Mouse (Mus musculus) ovary, postnatal 10 days (tissue): ENCODE results near the gene Vsir.

Experiments used
- DNase-seq: peaks from one replicate; pipeline ENCODE4 v3.0.0; 2022; ENCODE audit warnings: low spot score

The Vsir gene

GRCm38 (mm10) chr10:60388332-60388731 lies 41.7 kb downstream of the Vsir start:
- no peak for DNase-seq

- DNase-seq: no peak
These were observed 42.8 kb downstream of the Vsir start for GRCm38 (mm10) chr10:60389447-60389865.

GRCm38 (mm10) chr10:60390177-60390903 lies 43.7 kb downstream of the Vsir start:
- no peak for DNase-seq

DNA sequence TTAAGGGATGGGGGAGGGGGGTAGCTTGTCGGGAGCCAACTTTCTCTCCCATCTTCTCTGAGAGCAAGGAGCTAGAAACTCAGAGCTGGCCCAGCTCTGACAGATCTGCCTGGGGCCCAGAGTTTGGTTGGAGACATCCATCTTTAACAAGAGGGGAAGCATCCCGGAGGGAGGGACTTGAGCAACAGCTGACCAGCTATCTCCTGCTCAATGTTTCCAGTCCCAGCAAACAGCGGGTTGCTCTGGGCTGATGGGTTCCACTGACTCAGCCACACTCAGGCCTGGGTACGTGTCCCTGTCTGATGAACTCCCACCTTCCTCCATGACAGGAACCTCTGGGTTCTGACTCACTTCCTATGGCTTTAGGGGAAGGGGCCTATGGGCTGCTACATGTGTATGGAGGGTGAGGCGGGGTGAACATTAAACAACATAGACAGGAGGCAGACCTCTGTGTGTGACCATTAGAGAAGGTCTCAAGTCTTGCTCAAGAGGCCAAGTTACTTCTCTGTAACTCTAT lies 44.3 kb downstream of the Vsir start:
- no peak for DNase-seq

- no peak for DNase-seq
These were observed 45.0 kb downstream of the Vsir start for GRCm38 (mm10) chr10:60391661-60392060.

DNA sequence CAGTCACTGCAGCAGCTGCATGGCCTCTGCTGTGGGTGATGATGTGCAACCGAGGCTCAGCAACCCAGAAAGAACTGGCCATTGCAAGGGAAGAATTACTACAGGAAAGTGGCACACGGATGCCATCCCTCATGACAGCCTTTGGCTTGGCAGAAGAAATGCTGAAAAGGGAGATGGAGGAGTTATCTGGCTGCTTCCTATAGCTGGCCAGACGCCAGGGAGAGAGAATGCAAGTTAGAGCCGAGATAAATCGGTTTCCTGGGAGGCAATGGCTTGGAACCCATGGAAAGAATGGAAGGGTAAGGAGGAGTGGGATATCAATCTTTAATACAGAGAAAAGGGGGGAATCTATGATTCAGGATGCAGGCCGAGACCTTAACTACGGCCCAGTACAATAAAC lies 48.3 kb downstream of the Vsir start:
- no peak for DNase-seq

DNA sequence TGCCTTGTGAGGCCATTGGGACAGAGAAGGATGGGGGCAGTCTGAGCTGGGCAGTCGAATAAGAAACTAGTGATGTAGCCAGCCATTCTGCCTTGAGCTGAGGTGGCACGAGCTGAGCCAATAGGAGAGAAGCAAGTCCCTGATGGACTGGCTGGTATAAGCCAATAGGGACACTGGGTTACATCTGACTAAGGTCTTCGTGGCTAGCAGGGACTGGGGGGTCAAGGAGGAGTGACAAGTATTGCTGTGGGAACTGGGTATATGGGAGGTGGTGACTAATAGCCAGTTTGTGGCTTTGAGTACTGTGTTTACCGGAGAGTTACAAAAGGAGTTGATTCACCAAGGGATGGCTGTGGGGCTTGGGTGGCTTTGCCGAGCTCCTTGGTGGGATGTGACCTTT lies 49.0 kb downstream of the Vsir start:
- DNase-seq: no peak

DNA sequence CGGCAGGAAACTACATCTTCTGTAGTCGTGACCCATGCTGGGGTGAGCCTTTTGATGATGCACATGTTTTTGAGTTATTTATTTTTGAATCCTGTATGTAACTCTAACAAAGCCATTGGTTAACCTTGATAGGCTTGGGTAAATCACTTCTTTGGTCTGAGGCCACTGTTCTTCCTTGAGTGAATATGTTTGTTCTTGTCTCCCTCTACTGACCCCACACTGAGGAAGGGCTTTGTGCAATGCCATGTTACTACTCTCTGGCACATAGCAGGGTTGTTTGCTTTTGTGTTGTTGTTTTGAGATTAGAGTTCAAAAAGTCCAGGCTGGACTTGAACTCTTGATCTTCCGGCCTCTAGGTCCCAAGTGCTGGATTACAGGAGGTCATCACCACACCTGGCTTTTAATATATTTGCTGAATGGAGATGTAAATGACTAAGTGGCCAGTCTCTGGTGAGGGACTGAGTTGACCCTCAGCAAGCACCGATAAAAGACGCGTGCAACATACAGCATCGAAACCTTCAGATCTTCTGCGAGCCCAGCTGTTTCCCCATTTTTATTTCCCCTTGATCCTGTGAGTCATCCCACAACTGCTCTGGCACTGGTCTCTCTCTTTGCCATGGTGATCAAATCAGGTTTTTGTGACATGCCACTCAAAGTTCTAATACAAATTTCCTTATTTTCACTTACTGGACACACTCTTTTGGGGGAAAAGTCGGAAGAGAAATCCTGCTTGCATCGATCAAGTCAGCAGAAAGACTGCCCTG lies 51.6 kb downstream of the Vsir start:
- DNase-seq: no peak

GRCm38 (mm10) chr10:60399449-60399848 lies 52.8 kb downstream of the Vsir start, which contains the start of gene Gm17455:
Gene Gm17455 (plus strand): TSS chr10:60399726.
- no peak for DNase-seq

DNA sequence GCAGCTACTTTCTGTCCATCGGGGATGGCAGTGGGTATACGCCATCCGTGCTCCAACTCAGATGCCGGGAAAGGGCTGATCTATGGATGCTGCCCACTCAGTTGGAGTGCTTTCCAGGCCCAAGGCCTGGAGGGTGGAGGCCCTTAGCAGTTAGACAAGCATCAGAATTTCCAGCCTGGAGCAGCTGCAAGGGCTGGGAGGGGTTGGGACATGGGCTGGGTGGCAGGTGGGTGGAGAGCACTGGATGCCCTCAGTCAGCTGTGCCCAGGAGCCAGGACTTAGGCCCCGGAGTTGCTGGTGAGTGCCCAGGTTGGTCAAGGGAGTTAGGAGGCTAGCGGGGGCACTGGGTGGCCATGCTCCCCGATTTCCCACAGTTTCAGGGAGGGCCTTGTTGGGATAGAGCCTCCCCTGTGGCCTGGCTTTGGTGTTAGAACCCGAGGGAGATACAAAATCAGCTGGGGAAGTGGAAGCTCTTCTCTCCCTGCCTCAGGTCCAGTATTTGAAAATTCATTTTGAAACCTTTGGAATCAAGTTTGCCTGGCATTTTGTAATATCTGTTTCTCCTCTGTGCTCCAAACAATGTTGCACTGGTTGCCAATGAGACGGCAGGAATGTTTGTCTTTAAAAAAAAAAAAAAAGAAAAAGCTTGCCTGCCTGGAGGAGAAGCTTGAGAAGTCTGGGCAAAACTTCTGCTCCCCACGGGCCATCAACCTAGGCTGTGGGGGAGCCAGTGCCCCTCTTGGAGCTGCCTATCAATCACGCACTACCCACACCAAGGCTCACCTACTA lies 54.0 kb downstream of the Vsir start:
- no peak for DNase-seq

- DNase-seq: peak; percentile 18
These were observed 59.0 kb downstream of the Vsir start for GRCm38 (mm10) chr10:60405460-60406177.

DNA sequence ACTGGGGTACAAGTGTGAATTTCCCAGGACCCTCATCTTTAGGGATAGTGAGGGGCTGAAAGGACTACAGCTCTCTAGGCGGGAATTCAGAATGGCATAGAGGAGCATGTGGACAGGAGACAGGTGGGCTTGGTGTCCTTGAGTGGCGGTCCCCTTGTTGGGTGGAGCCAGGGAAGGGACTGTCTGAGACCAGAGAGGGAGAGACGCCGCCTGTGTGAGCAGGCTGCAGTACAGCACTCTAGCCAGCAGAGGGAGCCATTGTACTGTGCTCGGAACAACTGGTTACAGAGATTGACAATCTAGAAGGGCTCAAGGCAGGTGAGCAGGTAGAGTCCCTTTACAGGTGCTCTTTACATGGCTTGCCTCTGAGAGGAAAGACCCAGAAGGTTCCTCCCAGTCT lies 61.2 kb downstream of the Vsir start:
- DNase-seq: peak; percentile 29

DNA sequence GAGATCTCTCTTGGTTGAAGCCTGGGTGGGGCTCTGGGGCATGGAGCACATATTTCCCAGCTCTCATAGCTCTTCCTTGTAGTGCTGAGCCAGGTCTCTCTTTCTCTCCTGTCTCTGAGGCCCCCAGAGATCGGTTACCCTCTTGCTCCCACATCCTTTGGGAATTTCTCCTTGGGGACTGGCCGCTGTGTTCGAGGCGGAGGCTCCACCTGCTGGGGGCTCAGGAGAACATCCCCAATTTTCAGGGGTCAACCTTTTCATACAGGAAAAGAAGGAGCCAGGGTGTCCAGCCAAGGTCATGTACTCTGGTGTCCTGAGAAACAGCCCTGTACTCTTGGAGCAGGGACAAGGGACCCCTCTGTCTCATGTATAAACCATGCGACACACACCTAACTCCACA lies 65.1 kb downstream of the Vsir start:
- DNase-seq: no peak

- DNase-seq: no peak
These were observed 67.1 kb downstream of the Vsir start for GRCm38 (mm10) chr10:60413756-60414155.

GRCm38 (mm10) chr10:60417041-60417440 lies 70.4 kb downstream of the Vsir start:
- DNase-seq: no peak

- DNase-seq: peak; percentile 40
These were observed 71.5 kb downstream of the Vsir start for GRCm38 (mm10) chr10:60418137-60418536.

DNA sequence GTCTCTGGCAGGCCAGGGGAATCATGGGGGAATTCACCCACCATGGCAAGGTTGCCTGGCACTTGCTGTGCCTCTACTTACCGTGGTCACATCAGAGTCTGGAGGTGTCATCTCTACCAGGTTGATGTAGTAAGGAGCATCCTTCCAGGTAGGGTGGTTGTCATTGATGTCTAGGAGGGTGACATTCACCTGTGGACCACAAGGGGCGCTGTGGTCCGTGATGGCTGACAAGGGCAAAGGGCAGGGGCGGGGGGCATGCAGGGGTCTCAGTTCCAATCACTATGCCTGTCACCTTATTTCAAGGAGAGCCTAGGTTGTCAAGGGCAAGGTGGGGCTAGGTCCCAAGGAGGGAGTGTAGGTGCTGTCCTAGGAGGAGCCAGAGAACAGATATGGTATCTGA lies 73.0 kb downstream of the Vsir start:
- DNase-seq: no peak
